Mouse (Mus musculus) embryonic facial prominence, embryonic 13.5 days (tissue): ENCODE measurements around the gene Fbxo41. TPM values are rescaled to one million over a fixed set of nuclear protein-coding genes. Genes with fewer than 3 reads are reported as not detected.

ENCODE experiments used
- ATAC-seq: fragments of 200-750 bp; cut with Nextera tagmentation; 2 replicates; pipeline ENCODE4 v1.8.0; 2017; ENCODE audit warnings: low read depth; ENCODE audit not compliant: insufficient number of reproducible peaks, insufficient read depth, low FRiP score, low TSS enrichment
- H3K27ac ChIP-seq: fragments of 300-500 bp; sonication (generic); 2 replicates; pipeline ENCODE4 v1.5.1; 2015; ENCODE audit warnings: moderate library complexity, mild to moderate bottlenecking, inconsistent platforms
- H3K27me3 ChIP-seq: fragments of 300-500 bp; sonication (generic); 2 replicates; pipeline ENCODE4 v1.6.1; 2015; ENCODE audit warnings: mild to moderate bottlenecking, inconsistent platforms
- H3K36me3 ChIP-seq: fragments of 300-500 bp; sonication (generic); 2 replicates; pipeline ENCODE4 v1.6.1; 2015; ENCODE audit warnings: mild to moderate bottlenecking, inconsistent platforms
- H3K4me1 ChIP-seq: fragments of 300-500 bp; sonication (generic); 2 replicates; pipeline ENCODE4 v1.6.1; 2015; ENCODE audit warnings: inconsistent platforms
- H3K4me2 ChIP-seq: fragments of 300-500 bp; sonication (generic); 2 replicates; pipeline ENCODE4 v1.6.1; 2015; ENCODE audit warnings: moderate library complexity, mild to moderate bottlenecking, inconsistent platforms
- H3K4me3 ChIP-seq: fragments of 300-500 bp; sonication (generic); 2 replicates; pipeline ENCODE4 v1.5.1; 2015; ENCODE audit warnings: mild to moderate bottlenecking, inconsistent platforms
- H3K9ac ChIP-seq: fragments of 300-500 bp; sonication (generic); 2 replicates; pipeline ENCODE4 v1.6.1; 2015; ENCODE audit warnings: mild to moderate bottlenecking, inconsistent platforms
- H3K9me3 ChIP-seq: fragments of 300-500 bp; sonication (generic); 2 replicates; pipeline ENCODE4 v1.6.1; 2016; ENCODE audit warnings: inconsistent platforms
- WGBS: fragments of 180-500 bp; shearing (Covaris S2); methylation state at CpG from one replicate; pipeline ENCODE4 v1.1.7; 2015; ENCODE audit warnings: mixed read lengths; 5-methylcytosine and 5-hydroxymethylcytosine counted together
- polyA plus RNA-seq: library from polyadenylated mRNA; unstranded; fragments of >200 nt; fragmentation: Nextera tagmentation; extraction: Ambion mirVana; gene quantifications from 2 replicates; pipeline ENCODE4 v1.2.1, GENCODE M21; 2015

The Fbxo41 gene
- polyA plus RNA-seq, 1 experiment from 2014 or later: 0.42 TPM

- 84% methylated on average over 8 of the region's 8 CpGs for WGBS
- H3K36me3 ChIP-seq: peaks cover 75% of the 10 kb centered on the region
- H3K4me3 ChIP-seq: no peak overlapping the region
- no peak overlapping the region; the same call in 1 of the 2 replicates for H3K27ac ChIP-seq
- H3K4me2 ChIP-seq: no peak overlapping the region
- H3K27me3 ChIP-seq: no peaks in the 10 kb centered on the region
- ATAC-seq: no peak
- H3K9me3 ChIP-seq: no peaks in the 10 kb centered on the region
- no peak overlapping the region for H3K9ac ChIP-seq
- no peaks in the 10 kb centered on the region for H3K4me1 ChIP-seq
These were observed 58.4 kb downstream of the Fbxo41 start for GRCm38 (mm10) chr6:85444266-85444965.

GRCm38 (mm10) chr6:85443488-85444233 lies 59.1 kb downstream of the Fbxo41 start:
- H3K36me3 ChIP-seq: peaks cover 83% of the 10 kb centered on the region
- H3K9me3 ChIP-seq: no peaks in the 10 kb centered on the region
- H3K4me2 ChIP-seq: no peak overlapping the region
- H3K27me3 ChIP-seq: no peaks in the 10 kb centered on the region
- no peak overlapping the region for H3K27ac ChIP-seq
- no peak for ATAC-seq
- H3K9ac ChIP-seq: no peak overlapping the region
- 90% methylated on average over 3 of the region's 3 CpGs for WGBS
- no peak overlapping the region for H3K4me3 ChIP-seq
- H3K4me1 ChIP-seq: no peaks in the 10 kb centered on the region

- ATAC-seq: no peak
These were observed 61.7 kb downstream of the Fbxo41 start for GRCm38 (mm10) chr6:85441142-85441541.

GRCm38 (mm10) chr6:85436631-85437030 lies 66.2 kb downstream of the Fbxo41 start:
- no peak overlapping the region for H3K9ac ChIP-seq
- peaks cover 10% of the 10 kb centered on the region for H3K4me1 ChIP-seq
- H3K4me2 ChIP-seq: no peak overlapping the region
- no peak for ATAC-seq
- WGBS: 81% methylated on average over 5 of the region's 6 CpGs
- H3K36me3 ChIP-seq: peaks cover 39% of the 10 kb centered on the region
- no peaks in the 10 kb centered on the region for H3K9me3 ChIP-seq
- no peaks in the 10 kb centered on the region for H3K27me3 ChIP-seq
- H3K4me3 ChIP-seq: no peak overlapping the region
- no peak overlapping the region for H3K27ac ChIP-seq

More at GRCm38 (mm10) chr6:85441142-85441541, 61.7 kb downstream of the Fbxo41 start:
- H3K27me3 ChIP-seq: no peaks in the 10 kb centered on the region
- no peaks in the 10 kb centered on the region for H3K9me3 ChIP-seq
- H3K4me2 ChIP-seq: no peak overlapping the region
- WGBS: 80% methylated on average over 4 of the region's 4 CpGs
- peaks cover 79% of the 10 kb centered on the region for H3K36me3 ChIP-seq
- no peaks in the 10 kb centered on the region for H3K4me1 ChIP-seq
- H3K4me3 ChIP-seq: no peak overlapping the region
- no peak overlapping the region for H3K9ac ChIP-seq
- no peak overlapping the region for H3K27ac ChIP-seq

GRCm38 (mm10) chr6:85436204-85436603 lies 66.6 kb downstream of the Fbxo41 start:
- Histone ChIP-seq H3K36me3 (peaks cover 35% of the 10 kb centered on the region), H3K4me3 (no peak overlapping the region), H3K4me1 (peaks cover 13% of the 10 kb centered on the region), H3K27ac (no peak overlapping the region), H3K27me3 (no peaks in the 10 kb centered on the region), H3K9me3 (no peaks in the 10 kb centered on the region), H3K9ac (no peak overlapping the region), H3K4me2 (no peak overlapping the region)
- 91% methylated on average over 1 of the region's 1 CpGs for WGBS
- ATAC-seq: no peak

GRCm38 (mm10) chr6:85433865-85434264 lies 68.9 kb downstream of the Fbxo41 start:
- Histone ChIP-seq H3K4me3 (no peak overlapping the region), H3K27ac (no peak overlapping the region), H3K9ac (no peak overlapping the region), H3K36me3 (peaks cover 12% of the 10 kb centered on the region), H3K27me3 (no peaks in the 10 kb centered on the region), H3K4me1 (peaks cover 13% of the 10 kb centered on the region), H3K4me2 (no peak overlapping the region), H3K9me3 (no peaks in the 10 kb centered on the region)
- WGBS: 77% methylated on average over 5 of the region's 5 CpGs
- ATAC-seq: no peak

- Histone ChIP-seq H3K9me3 (no peaks in the 10 kb centered on the region), H3K36me3 (no peaks in the 10 kb centered on the region), H3K27ac (peak within 1 kb of the TSS; percentile 28; the same call in 1 of the 2 replicates), H3K9ac (peak within 1 kb of the TSS; percentile 88), H3K4me2 (peak within 1 kb of the TSS; percentile 79), H3K4me1 (peaks cover 13% of the 10 kb centered on the region), H3K27me3 (no peaks in the 10 kb centered on the region), H3K4me3 (peak within 1 kb of the TSS; percentile 97)
- peak; percentile 81 for ATAC-seq
- under 1% methylated on average over 36 of the region's 39 CpGs for WGBS
These were observed 70.9 kb downstream of the Fbxo41 start, which contains the start of gene Smyd5 for GRCm38 (mm10) chr6:85431842-85432431. Gene Smyd5, plus strand, starts transcription at chr6:85431989.

- no peaks in the 10 kb centered on the region for H3K9me3 ChIP-seq
- peak overlapping the region; percentile 88 for H3K9ac ChIP-seq
- H3K27me3 ChIP-seq: peaks cover 4% of the 10 kb centered on the region
- peak; percentile 71 for ATAC-seq
- H3K36me3 ChIP-seq: no peaks in the 10 kb centered on the region
- peaks cover 13% of the 10 kb centered on the region for H3K4me1 ChIP-seq
- peak overlapping the region; percentile 79 for H3K4me2 ChIP-seq
- H3K27ac ChIP-seq: peak overlapping the region; percentile 28; the same call in 1 of the 2 replicates
- WGBS: 43% methylated on average over 8 of the region's 8 CpGs
- peak overlapping the region; percentile 97 for H3K4me3 ChIP-seq
These were observed 71.4 kb downstream of the Fbxo41 start for GRCm38 (mm10) chr6:85431274-85431841.

- Histone ChIP-seq H3K9me3 (no peaks in the 10 kb centered on the region), H3K4me1 (no peaks in the 10 kb centered on the region), H3K36me3 (no peaks in the 10 kb centered on the region), H3K4me3 (peak within 1 kb of the TSS; percentile 7; the same call in 1 of the 2 replicates), H3K9ac (peak within 1 kb of the TSS; percentile 44; the same call in 1 of the 2 replicates), H3K27me3 (peaks cover 29% of the 10 kb centered on the region), H3K27ac (no peak within 1 kb of the TSS), H3K4me2 (peak within 1 kb of the TSS; percentile 39)
- WGBS: 12% methylated on average over 28 of the region's 28 CpGs
- ATAC-seq: no peak
These were observed 78.9 kb downstream of the Fbxo41 start, which contains the start of gene Noto for GRCm38 (mm10) chr6:85423836-85424379. Gene Noto, plus strand, starts transcription at chr6:85423886.
